Mouse (Mus musculus) urinary bladder, postnatal 4 days (tissue): ENCODE measurements around the gene Zfp523.

ENCODE experiments used
- DNase-seq, 2 experiments: peaks; one replicate each; pipeline ENCODE4 v3.0.0; 2021 to 2022; ENCODE audit warnings: low spot score in 2 of 2

Gene Zfp523

DNA sequence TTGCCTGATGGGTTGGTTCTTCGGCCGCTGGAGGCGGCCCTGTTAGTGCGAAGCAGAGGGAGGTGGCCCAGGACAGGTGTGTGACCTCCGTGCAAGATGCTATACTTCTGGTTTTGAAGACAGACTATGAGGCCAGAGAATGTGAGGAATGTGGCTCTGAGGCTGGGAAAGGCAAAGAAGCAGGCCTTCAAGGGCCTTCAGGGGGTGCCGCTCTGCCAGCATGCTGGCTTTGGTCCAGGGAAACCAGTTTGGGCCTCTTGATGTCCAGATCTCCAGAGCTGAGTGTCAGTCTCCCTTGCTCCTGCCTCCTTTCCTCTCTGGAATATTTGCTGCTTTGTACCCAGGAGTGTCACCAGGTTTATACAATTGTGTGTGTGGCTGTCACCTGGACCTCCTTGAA, 65.4 kb downstream of the Zfp523 start:
- DNase-seq = no peak

DNA sequence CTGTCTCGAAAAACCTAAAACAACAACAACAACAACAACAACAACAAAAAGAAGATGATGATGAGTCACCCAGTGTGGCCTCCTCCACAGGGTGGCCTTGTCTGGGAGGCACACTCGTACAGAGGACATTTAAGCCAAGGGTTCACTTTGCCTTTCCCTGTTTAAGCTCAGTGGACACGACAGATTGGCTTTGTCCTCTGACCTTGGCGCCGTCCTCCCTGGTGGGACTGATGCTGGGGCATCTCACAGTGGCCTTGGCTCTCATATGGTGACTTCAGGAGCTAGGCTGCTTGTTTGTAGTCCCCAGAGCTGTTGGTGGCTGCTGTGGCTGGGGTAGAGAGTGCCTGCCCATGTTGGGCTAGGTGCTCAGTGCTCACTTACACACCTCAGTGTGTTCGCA, 67.3 kb downstream of the Zfp523 start:
- DNase-seq = no peak

DNA sequence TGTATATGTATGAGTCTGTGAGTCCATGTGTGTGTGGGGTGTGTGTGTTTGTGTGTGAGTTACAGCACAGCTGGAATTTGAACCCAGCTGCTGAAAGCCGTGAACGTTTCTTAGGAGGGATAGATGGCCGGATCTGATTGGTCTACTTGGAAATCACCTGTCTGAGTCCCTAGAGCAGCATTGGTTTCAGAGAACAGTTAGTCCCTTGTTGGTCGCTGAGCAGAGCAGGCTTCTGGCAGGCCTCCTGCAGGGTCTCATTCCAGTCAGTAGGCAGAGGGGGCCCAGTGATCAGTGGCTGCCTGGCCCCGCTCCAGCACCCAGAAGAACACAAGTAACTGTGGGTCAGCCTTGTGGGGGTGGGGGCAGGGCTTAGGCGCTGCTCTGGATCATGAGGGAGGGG, 67.8 kb downstream of the Zfp523 start:
- DNase-seq = no peak

DNA sequence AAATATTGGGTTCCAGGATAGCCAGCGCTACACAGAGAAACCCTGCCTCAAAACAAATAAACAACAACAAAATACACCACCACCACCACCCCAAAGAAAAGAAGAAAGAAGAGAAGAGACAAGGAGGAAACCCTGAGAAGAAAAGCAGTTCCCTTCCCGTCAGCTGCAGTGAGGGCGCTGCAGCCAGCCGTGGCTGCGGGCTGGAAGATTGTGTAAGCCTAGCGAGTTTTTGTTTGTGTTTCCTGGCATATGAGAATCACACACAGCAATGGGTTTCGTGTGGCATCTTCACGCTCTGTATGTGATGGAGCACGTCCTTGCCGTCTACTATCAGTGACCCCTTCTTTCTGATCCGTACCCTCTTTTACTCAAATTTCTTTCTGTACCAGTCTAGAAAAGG, 69.7 kb downstream of the Zfp523 start:
- DNase-seq = no peak

DNA sequence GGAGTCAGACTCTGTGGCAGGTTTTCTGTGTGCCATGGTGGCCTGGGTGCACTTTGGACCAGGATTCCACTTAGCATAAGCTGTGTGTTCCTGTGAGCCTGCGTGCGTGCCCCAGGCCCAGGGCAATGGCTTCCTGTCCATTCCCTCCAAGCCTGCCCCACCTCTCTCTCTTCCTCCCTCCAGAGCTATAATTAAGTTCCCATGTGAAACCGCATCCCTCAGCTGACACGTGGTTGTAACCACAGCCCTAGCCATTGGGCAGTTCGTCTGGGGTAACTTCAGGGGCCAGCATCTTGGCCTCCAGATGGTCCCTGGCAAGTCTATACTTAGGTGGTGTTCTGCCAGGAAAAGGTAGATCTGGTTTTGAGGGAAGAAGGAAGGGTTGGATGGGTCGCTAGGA, 70.7 kb downstream of the Zfp523 start:
- DNase-seq = no peak

DNA sequence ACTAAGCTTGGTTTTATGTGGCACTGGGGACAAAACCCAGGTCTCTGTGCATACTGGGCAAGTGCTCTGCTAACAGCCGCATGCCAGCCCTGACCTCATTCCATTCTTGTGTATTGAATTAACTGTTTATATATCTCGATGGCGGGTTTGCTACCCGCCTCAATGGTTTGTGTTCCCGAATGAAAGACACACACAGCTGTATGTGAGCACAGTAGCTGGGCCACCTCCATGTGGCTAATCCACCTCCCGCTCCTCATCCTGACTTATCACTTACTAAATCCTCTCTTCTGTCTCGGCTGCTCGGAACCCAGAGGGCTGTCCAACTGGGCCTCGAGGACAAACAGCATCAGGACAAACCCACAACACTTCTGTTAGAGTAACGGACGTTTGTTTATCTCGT, 72.1 kb downstream of the Zfp523 start:
- DNase-seq = no peak

DNA sequence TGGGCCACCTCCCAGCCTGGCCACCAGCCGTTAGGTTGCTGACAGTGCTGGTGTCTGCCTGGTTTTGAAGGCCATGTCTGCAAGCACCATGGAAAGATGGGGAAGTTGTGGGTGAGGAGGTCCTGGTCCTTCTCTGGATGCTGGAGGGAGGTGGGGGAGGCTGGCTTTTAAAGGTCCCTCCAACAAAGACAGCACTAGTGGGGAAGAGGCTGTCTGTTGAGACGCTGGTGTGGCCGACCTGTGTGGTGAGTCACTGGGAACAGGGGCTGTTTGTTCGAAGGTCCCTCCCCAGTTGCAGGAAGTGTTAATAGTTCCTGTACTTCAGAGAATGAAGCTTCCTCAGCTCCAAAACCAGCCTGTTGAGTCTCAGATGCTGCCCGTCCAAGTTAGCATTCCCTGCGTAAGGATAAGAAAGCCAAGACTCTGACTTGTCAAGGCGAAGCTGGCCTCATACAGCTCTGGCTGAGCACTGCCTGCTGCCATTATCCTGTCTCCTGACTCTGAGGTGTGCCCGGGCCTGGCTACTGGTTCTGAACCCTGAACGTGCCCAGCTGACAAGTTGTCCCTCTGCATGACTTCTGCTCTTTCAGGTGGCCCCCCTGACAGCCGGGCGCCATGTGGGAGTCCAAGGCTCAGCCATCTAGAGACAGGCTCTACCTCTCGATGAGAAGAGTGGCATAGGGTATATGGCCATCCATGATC, 74.8 kb downstream of the Zfp523 start:
- DNase-seq = no peak

DNA sequence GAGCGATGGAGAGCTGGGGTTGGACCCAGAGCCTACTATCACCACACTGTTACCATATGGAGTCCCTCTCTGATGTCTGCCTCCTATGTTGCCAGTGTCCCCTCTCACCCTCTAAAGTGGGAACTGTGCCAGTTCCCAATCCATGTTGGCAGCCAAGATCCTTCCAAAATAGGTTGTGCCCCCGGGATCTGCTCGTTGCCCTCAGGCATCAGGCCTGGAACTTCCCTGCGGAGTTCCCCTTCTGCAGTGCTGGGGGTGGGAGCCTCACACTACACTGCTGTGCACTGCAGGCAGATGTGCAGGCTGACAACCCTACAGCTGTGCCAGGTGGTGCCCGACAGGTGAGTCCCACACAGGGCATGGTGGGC, 75.3 kb downstream of the Zfp523 start:
- DNase-seq = no peak

DNA sequence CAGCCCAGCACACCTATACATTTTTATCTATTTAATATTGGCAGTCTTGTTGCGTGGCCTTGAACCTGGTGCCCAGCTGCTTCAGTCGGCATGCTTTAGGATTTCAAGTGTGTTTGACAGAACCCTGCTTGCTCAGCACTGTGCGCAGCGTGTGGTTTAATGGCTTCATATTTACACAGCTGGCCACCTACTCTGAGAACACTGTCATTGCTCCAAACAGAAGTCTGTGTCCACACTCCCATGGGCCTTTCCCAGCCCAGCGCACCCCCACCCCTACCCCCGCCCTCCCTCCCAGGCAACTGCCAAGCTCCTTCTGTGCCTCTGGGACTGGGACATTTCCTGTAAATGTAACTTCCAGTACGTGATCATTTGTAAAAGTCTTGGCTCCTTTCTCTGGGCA, 76.3 kb downstream of the Zfp523 start:
- DNase-seq = no peak

DNA sequence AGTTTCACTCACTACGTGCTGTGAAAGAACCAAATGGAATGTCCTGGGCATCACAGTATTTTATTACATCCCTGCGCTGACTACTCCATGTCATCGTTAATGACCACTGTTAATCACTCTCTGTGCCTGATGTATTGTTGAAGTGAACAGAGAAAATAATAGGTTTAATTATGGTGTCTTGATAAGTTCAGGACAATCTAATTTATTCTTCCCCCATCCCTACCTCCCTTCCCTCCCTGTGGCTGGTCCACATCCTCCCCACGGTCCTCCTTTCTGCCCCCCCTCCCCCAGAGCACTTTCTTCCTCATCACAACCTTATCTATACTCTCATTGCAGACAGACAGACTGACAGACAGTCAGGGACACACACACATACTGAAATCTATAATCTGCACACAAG, 77.9 kb downstream of the Zfp523 start:
- no peak for DNase-seq
